Mouse (Mus musculus) lung, postnatal 0 days (tissue): ENCODE results near the gene Tifa. TPM values are rescaled to one million over a fixed set of nuclear protein-coding genes. Genes with fewer than 3 reads are reported as not detected.

ENCODE experiments used
- ATAC-seq: fragments of 200-750 bp; cut with Nextera tagmentation; 2 replicates; pipeline ENCODE4 v1.8.0; 2017; ENCODE audit warnings: moderate library complexity
- DNase-seq: peaks from one replicate; pipeline ENCODE4 v3.0.0-alpha.2; 2016; ENCODE audit warnings: low spot score
- H3K27ac ChIP-seq: fragments of 300-500 bp; sonication (generic); 2 replicates; pipeline ENCODE4 v1.5.1; 2014; ENCODE audit warnings: antibody characterized with exemption, mild to moderate bottlenecking, low read length, mixed read lengths
- H3K27me3 ChIP-seq: fragments of 300-500 bp; sonication (generic); replicated peaks from 2 replicates; pipeline ENCODE4 v1.6.1; 2014; ENCODE audit warnings: low read length, mixed read lengths; ENCODE audit not compliant: insufficient read depth
- H3K36me3 ChIP-seq: fragments of 300-500 bp; sonication (generic); 2 replicates; pipeline ENCODE4 v1.6.1; 2014; ENCODE audit warnings: low read length, mixed read lengths; ENCODE audit not compliant: insufficient read depth
- H3K4me1 ChIP-seq: fragments of 300-500 bp; sonication (generic); 2 replicates; pipeline ENCODE4 v1.6.1; 2014; ENCODE audit warnings: antibody characterized with exemption, low read depth, low read length, mixed read lengths; ENCODE audit not compliant: insufficient read depth
- H3K4me2 ChIP-seq: fragments of 300-500 bp; sonication (generic); replicated peaks from 2 replicates; pipeline ENCODE4 v1.6.1; 2014; ENCODE audit warnings: low read depth, mild to moderate bottlenecking, low read length, moderate library complexity, mixed read lengths
- H3K4me3 ChIP-seq: fragments of 300-500 bp; sonication (generic); 2 replicates; pipeline ENCODE4 v1.5.1; 2014; ENCODE audit warnings: low read depth, low read length
- H3K9ac ChIP-seq: fragments of 300-500 bp; sonication (generic); replicated peaks from 2 replicates; pipeline ENCODE4 v1.6.1; 2014; ENCODE audit warnings: low read depth, mild to moderate bottlenecking
- H3K9me3 ChIP-seq: fragments of 300-500 bp; sonication (generic); 2 replicates; pipeline ENCODE4 v1.6.1; 2016; ENCODE audit warnings: low read length, mixed read lengths
- CTCF ChIP-seq: IDR thresholded peaks from 2 replicates; pipeline ENCODE4 v1.5.1; 2016; ENCODE audit warnings: antibody characterized with exemption, mild to moderate bottlenecking
- EP300 ChIP-seq: IDR thresholded peaks from 2 replicates; pipeline ENCODE4 v1.6.1; 2016; ENCODE audit warnings: antibody characterized with exemption, mild to moderate bottlenecking, control low read depth
- WGBS: fragments of 180-500 bp; shearing (Covaris S2); extraction: QIAGEN DNeasy Blood & Tissue Kit; methylation state at CpG from one replicate; pipeline ENCODE4 v1.1.7; 2014; 5-methylcytosine and 5-hydroxymethylcytosine counted together
- polyA plus RNA-seq: library from polyadenylated mRNA; unstranded; fragments of >200 nt; fragmentation: Nextera tagmentation; extraction: Ambion mirVana; gene quantifications from 2 replicates; pipeline ENCODE4 v1.2.1, GENCODE M21; 2015

Gene Tifa
- polyA plus RNA-seq, 1 experiment from 2014 or later, result 6.3 TPM

- Histone ChIP-seq H3K36me3 (no peaks in the 10 kb centered on the region), H3K9ac (peak overlapping the region; percentile 43; the same call in 1 of the 2 replicates), H3K27ac (no peak overlapping the region), H3K4me2 (peak overlapping the region; percentile 96), H3K27me3 (0 out of 2 replicates have a peak, but pooled peaks cover 7% of the 10 kb centered on the region), H3K4me3 (peak overlapping the region; percentile 56), H3K4me1 (no peaks in the 10 kb centered on the region), H3K9me3 (no peaks in the 10 kb centered on the region)
- ATAC-seq (no peak), DNase-seq (peak; percentile 13)
- no peak for TF ChIP-seq EP300
- no peak for TF ChIP-seq CTCF
- WGBS, result 1% methylated on average over 15 of the region's 15 CpGs
Measured at GRCm38 (mm10) chr3:127791056-127791483, 1.5 kb downstream of the Tifa start.

- WGBS, result 47% methylated on average over 4 of the region's 4 CpGs
- ATAC-seq (no peak), DNase-seq (no peak)
- no peak overlapping the region for H3K9ac ChIP-seq
- H3K27ac ChIP-seq, result no peak overlapping the region
- 0 out of 2 replicates have a peak, but pooled peaks cover 7% of the 10 kb centered on the region for H3K27me3 ChIP-seq
- peak overlapping the region; percentile 56; the same call in 1 of the 2 replicates for H3K4me3 ChIP-seq
- TF ChIP-seq CTCF (no peak), EP300 (no peak)
- no peaks in the 10 kb centered on the region for H3K4me1 ChIP-seq
- no peaks in the 10 kb centered on the region for H3K9me3 ChIP-seq
- no peaks in the 10 kb centered on the region for H3K36me3 ChIP-seq
- 0 out of 2 replicates have a peak overlapping the region, but pooled peaks have one; percentile 96 for H3K4me2 ChIP-seq
Measured at GRCm38 (mm10) chr3:127791595-127792561, 2.3 kb downstream of the Tifa start.

GRCm38 (mm10) chr3:127793022-127793421 is 3.4 kb downstream of the Tifa start:
- 88% methylated on average over 7 of the region's 7 CpGs for WGBS

GRCm38 (mm10) chr3:127795762-127796161 is 6.2 kb downstream of the Tifa start:
- Histone ChIP-seq H3K36me3 (no peaks in the 10 kb centered on the region), H3K4me1 (no peaks in the 10 kb centered on the region), H3K9ac (no peak overlapping the region), H3K4me2 (no peak overlapping the region), H3K27me3 (no peaks in the 10 kb centered on the region), H3K9me3 (no peaks in the 10 kb centered on the region), H3K27ac (no peak overlapping the region), H3K4me3 (no peak overlapping the region)
- no peak for TF ChIP-seq EP300
- TF ChIP-seq CTCF, result peak; percentile 26
- no peak for DNase-seq
- no peak for ATAC-seq
- 92% methylated on average over 3 of the region's 3 CpGs for WGBS

More at GRCm38 (mm10) chr3:127793022-127793421, 3.4 kb downstream of the Tifa start:
- Histone ChIP-seq H3K27ac (no peak overlapping the region), H3K9me3 (no peaks in the 10 kb centered on the region), H3K36me3 (no peaks in the 10 kb centered on the region), H3K4me2 (no peak overlapping the region), H3K4me3 (no peak overlapping the region), H3K4me1 (no peaks in the 10 kb centered on the region), H3K9ac (no peak overlapping the region), H3K27me3 (0 out of 2 replicates have a peak, but pooled peaks cover 7% of the 10 kb centered on the region)
- ATAC-seq (no peak), DNase-seq (no peak)
- TF ChIP-seq CTCF, result no peak
- TF ChIP-seq EP300, result no peak

- H3K36me3 ChIP-seq, result no peaks in the 10 kb centered on the region
- H3K4me2 ChIP-seq, result no peak overlapping the region
- H3K9me3 ChIP-seq, result no peaks in the 10 kb centered on the region
- H3K4me3 ChIP-seq, result no peak overlapping the region
- no peak for DNase-seq
- no peak for ATAC-seq
- H3K9ac ChIP-seq, result no peak overlapping the region
- H3K4me1 ChIP-seq, result no peaks in the 10 kb centered on the region
- TF ChIP-seq EP300, result no peak
- TF ChIP-seq CTCF, result no peak
- no peaks in the 10 kb centered on the region for H3K27me3 ChIP-seq
- no peak overlapping the region for H3K27ac ChIP-seq
- WGBS, result 95% methylated on average over 7 of the region's 7 CpGs
Measured at GRCm38 (mm10) chr3:127796271-127796670, 6.7 kb downstream of the Tifa start.

- DNase-seq (no peak), ATAC-seq (no peak)
- H3K27me3 ChIP-seq, result no peaks in the 10 kb centered on the region
- no peak overlapping the region for H3K27ac ChIP-seq
- TF ChIP-seq EP300 (no peak), CTCF (no peak)
- no peak overlapping the region for H3K4me2 ChIP-seq
- no peak overlapping the region for H3K4me3 ChIP-seq
- no peaks in the 10 kb centered on the region for H3K36me3 ChIP-seq
- H3K9ac ChIP-seq, result no peak overlapping the region
- WGBS, result 90% methylated on average over 8 of the region's 8 CpGs
- H3K4me1 ChIP-seq, result no peaks in the 10 kb centered on the region
- H3K9me3 ChIP-seq, result no peaks in the 10 kb centered on the region
Measured at GRCm38 (mm10) chr3:127801162-127801561, 11.6 kb downstream of the Tifa start.
